Mouse (Mus musculus) left cerebral cortex, adult 8-10 months (tissue): ENCODE measurements around the gene Nebl. TPM values are rescaled to one million over a fixed set of nuclear protein-coding genes. Genes with fewer than 3 reads are reported as not detected.

Source experiments
- microRNA-seq, 2 experiments: library from miRNA; unstranded; fragments of <30 nt; microRNA quantifications; one replicate each; pipeline ENCODE4 v1.2.0; 2022
- total RNA-seq, 4 experiments: library from RNA; stranded (reverse); gene quantifications; 2 replicates each; pipeline ENCODE4 v1.2.4; 2022

The Nebl gene
- total RNA-seq, 4 experiments from 2014 or later: 82.9 to 102 (median 92.0) TPM

Small RNA genes within 50 kb of the gene (microRNA-seq; reads per million reads assigned to microRNA genes)
- 0 reads per million in 2 experiments for gene Mir6419
